Mouse (Mus musculus) effector memory CD4-positive, alpha-beta T cell, adult 5 months (primary cell): ENCODE results near the gene Slc2a3. TPM values are rescaled to one million over a fixed set of nuclear protein-coding genes. Genes with fewer than 3 reads are reported as not detected.

Experiments used
- polyA plus RNA-seq: library from polyadenylated mRNA; unstranded; fragments of 100-300 nt; shearing (Covaris generic); gene quantifications from one replicate; pipeline ENCODE4 v1.2.1, GENCODE M21; 2017

The Slc2a3 gene
- 26.0 TPM for polyA plus RNA-seq

GRCm38 (mm10) chr6:122801301-122801800 lies at the start of gene Slc2a3:
TSS of gene Slc2a3 (minus strand) at chr6:122801640.

GRCm38 (mm10) chr6:122819306-122820070 lies 18.0 kb upstream of the Slc2a3 start, which contains the start of gene Foxj2:
TSS of gene Foxj2 (plus strand) at chr6:122819914.

GRCm38 (mm10) chr6:122707036-122707800 lies 94.2 kb downstream of the Slc2a3 start, which contains the start of gene Nanog:
TSS of gene Nanog (plus strand) at chr6:122707489.

Other genes starting within 250 kb of the Slc2a3 start
- gene Aicda, start 247.8 kb downstream of the Slc2a3 start, polyA plus RNA-seq, result 0.20 TPM
- 9.9 TPM for gene Apobec1, start 199.2 kb downstream of the Slc2a3 start, polyA plus RNA-seq
- not detected for gene Gdf3, start 191.6 kb downstream of the Slc2a3 start, polyA plus RNA-seq
- not detected for gene Dppa3, start 175.2 kb downstream of the Slc2a3 start, polyA plus RNA-seq
- not detected for gene Nanog, start 94.2 kb downstream of the Slc2a3 start, polyA plus RNA-seq
- gene Foxj2, start 18.3 kb upstream of the Slc2a3 start, polyA plus RNA-seq, result 38.5 TPM
- gene C3ar1, start 54.5 kb upstream of the Slc2a3 start, polyA plus RNA-seq, result not detected
- gene Necap1, start 72.8 kb upstream of the Slc2a3 start, polyA plus RNA-seq, result 39.7 TPM
- gene Clec4a1, start 120.2 kb upstream of the Slc2a3 start, polyA plus RNA-seq, result not detected
- gene Clec4a3, start 150.9 kb upstream of the Slc2a3 start, polyA plus RNA-seq, result not detected
- gene Clec4a4, start 188.7 kb upstream of the Slc2a3 start, polyA plus RNA-seq, result not detected
- not detected for gene Clec4b1, start 248.3 kb upstream of the Slc2a3 start, polyA plus RNA-seq